Mouse (Mus musculus) thymus, postnatal 14 days (tissue): Measurements from ENCODE around the gene Lrrc10b.

Source experiments
- DNase-seq: peaks from one replicate; pipeline ENCODE4 v3.0.0; 2021

Gene Lrrc10b

GRCm38 (mm10) chr19:10456752-10457483 lies at the start of gene Lrrc10b:
Gene Lrrc10b, minus strand, starts transcription at chr19:10457473.
- peak; percentile 68 for DNase-seq

DNA sequence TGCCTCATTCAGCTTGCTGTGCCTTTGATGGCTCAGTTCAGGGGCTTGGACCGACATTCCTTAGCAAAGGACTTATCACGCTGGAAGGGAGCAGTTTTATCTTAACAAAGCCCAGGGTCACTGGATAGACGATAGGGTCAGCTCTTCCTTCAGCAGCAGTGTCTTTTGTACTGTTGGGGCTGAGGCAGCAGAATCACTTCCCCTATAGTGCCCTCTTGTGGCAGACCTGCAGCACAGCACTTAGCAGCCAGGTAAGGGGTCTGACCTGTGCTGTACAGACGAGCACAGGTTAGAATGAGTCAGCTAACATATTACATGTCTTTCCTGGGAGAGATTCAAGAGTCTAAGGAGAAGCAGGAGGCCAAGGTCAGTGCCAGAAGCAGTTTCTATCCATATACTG lies 45.3 kb upstream of the Lrrc10b start:
- peak; percentile 58 for DNase-seq

DNA sequence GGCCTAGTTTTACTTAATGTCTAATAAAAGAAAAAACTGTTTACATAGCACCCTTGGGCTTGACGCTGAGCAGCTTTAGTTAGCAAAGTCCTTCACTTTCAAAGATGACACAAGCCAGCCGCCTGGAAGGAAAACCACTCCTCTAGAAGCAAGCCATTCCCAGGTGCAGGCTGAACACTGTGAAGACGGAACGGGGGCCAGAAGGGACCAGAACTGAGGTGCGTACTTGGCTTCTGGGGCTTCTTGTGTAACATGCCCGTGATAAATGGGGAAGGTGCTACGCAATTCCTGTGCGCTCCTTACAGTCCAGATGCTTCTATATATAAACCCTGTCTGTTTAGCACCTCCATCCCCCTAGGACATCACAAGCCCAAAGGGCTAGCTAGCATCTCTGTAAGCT lies 43.3 kb upstream of the Lrrc10b start:
- DNase-seq = no peak

GRCm38 (mm10) chr19:10497512-10498160 lies 40.4 kb upstream of the Lrrc10b start:
- no peak for DNase-seq

DNA sequence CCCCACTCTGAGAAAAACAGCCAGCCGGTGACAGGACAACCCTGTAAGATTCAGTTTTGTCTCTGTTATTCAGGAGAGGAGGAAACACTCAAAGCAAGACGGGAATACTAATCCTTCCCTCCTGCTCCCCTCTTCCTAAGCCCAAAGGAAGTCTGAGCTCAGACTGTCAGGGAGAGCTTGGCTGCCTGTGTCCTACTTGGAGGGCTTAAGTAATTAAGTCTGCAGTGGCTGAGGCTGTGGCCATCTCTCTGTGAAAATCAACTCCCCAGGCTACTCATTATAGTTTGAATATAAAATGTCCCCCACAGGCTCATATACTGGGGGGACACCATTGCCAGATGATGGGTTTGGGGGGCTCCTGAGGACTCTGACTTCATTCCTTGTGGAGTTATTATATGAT lies 39.7 kb upstream of the Lrrc10b start:
- no peak for DNase-seq

DNA sequence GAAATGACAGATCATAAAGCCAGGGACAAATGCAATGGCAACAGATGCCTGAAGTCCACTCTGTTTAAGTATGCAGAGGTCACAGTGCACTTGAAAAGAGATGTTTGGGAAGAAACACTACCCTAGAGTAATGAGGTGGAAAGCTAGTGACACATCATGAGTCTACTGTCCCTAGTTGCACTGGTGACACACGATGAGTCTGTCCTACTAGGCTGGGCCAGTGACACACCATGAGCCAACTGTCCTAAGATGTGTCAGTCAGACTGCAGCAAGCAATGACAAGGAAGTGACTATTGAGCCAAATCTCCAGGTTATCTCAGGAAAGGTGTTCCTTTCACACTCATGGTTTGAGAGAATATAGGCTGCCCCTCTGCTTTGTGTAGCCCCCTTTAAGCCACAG lies 38.4 kb upstream of the Lrrc10b start:
- no peak for DNase-seq

DNA sequence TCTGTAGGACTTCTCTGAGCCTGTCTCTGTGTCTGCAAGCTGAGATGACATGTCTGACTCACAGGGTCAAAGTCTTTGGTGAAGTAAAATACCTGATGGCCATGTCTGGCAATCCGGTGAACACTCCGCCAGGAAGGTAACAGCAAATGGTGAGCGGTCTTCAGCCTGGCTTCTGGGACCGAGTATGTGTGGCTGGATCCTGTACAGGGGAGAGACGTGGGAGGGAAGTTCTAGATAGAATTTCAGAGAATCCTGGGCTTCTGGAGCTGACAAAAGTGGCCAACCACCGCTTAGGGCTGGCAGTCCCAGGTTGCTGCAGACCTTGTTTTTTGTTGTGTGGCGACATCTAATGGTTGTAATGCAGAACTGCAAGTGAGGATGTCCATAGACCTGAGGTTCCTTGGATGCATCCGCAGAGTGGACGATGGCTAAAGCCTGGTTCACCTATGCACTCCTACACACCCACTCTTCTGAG lies 29.0 kb upstream of the Lrrc10b start:
- peak; percentile 40 for DNase-seq

DNA sequence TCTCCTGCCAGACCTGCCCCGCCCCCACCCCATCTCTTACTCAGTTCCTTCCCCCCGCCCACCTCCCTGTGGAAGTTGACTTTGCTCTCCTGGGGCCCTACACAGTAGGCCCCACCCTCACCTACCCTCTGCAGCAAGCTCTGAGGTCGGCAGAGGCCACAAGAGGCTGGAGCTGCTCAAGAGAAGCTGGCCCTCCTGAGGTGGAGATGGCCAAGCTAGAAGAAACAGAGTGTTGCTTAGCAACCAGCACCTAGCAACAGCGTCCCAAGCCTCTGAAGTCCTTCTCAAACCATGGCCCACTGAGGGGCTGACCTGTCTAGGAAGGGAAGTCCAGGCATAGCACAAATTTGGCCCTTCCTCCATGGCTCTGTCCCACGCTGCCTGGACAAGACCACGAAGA lies 25.4 kb upstream of the Lrrc10b start, which contains the start of gene Ppp1r32:
Gene Ppp1r32 (minus strand): TSS at position 226 of the 400 bp plus-strand sequence.
- no peak for DNase-seq

DNA sequence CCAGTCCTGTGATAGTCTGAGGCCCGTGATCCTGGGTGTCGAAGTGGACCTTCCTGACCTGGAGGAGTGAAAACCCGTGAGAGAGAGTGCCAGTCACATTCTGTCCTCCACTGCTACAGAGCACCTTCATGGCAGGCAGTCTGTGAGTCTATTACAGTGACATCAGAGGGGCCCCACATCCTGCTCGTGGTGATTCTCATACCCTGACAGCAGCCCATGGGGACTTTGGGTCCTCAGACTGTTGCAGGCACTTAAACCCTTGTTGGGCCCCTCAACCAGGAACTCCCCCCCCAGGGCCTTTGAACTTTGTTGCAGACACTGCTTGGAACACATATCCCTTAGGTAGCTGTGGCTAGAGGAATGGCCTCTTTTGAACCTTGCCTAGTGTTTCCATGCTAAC lies 22.3 kb upstream of the Lrrc10b start:
- peak; percentile 9 for DNase-seq

DNA sequence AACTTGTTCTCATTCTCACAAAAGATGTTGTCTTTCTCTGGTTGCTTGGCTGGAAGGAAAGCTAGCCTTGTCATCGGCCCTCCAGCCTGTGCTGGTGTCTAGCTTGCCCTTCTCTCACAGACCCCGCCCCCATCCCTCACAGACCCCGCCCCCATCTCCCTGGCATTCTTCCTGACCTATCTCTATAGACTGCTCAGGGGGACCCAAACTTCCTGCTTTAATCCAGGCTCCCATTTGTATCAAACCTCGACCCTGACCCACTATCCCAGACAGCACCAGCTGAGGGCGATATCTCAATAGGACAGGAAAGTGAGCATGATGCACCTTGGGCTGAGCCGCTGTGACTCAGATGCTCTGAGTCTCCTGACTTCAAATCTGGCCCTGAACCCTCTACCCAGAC lies 16.5 kb upstream of the Lrrc10b start:
- no peak for DNase-seq

DNA sequence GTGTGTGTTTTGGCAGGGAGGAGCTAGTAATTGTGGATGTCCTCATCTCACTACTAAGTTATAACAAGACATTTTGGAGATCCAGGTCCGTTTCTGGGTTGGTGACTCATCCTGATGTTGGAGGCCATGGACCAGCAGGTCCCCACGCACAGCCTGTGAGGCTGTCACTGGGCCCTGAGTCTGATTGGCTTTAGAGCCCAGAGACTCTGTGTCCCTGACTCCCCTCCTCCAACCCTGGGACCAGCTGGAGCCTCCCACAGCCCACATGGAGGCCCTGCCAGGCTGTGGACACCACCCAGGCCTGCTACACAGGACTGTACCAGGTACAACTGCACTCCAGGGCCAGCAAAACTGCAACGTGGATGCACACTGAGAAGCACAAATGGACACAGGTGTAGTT lies 15.7 kb upstream of the Lrrc10b start:
- DNase-seq = no peak

DNA sequence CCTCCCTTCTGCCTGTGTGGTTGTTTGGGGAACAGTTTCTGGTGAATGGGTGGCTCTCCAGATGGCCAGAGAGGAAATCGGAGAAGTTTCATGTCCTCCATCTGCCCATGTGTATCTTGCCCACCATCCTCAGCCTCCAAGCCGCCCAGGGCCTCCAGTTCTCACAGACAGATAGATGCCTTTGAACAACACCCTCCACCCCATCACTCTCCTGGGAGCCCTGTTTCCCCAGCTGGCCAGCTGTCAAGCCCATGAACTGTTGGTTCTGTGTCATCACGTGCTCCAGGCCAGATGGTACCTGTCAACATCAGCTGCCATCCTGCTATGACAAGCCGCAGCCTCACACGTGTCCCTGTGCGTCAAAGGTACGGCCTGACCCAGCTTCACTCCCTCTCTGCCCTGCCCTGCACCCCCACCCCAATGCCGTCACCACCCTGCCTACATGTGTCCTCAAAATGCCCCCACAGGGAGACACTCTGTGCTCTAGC lies 11.9 kb upstream of the Lrrc10b start:
- DNase-seq = no peak

GRCm38 (mm10) chr19:10464427-10464826 lies 7.2 kb upstream of the Lrrc10b start:
- no peak for DNase-seq

DNA sequence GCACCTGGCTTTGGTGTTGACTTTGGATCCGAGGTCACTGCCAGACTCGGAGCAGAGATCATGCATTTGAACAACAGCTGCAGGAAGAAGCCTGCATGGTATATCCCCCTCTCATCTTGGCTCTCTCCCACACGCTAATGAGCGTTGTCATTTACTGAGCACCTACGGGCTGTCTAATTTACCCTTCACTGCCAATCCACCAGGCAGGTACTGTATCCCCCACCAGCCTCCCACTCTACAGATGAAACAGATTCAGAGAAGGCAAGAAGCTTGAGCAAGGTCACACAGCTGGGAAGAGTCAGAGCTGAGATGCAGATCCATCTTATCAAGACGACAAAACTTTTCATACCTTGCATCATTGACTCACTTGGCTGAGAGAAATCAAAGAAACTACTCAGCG lies 4.3 kb upstream of the Lrrc10b start:
- DNase-seq = no peak

GRCm38 (mm10) chr19:10459907-10460306 lies 2.6 kb upstream of the Lrrc10b start:
- no peak for DNase-seq

GRCm38 (mm10) chr19:10458096-10458495 lies 823 bp upstream of the Lrrc10b start:
- no peak for DNase-seq

GRCm38 (mm10) chr19:10457484-10457800 lies 169 bp upstream of the Lrrc10b start:
- peak; percentile 39 for DNase-seq

DNA sequence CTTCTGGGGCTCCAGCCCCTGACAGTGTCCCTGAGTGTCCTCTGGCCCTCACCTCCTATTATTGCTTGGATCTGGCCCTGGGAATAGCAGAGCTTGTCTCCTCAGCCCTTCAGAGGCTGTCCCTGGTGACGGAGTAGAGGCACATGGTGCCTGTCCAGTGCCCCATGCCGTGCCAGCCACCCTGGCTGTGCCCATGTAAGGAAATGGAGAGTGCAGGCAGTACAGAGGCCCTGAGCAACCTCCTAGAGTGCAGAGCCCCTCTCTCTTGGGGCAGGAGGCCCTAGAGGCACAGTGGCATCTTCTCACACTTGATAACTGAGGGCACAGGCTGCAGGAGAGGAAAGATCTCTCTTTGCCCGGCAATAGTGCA lies 1.9 kb downstream of the Lrrc10b start:
- DNase-seq = no peak

DNA sequence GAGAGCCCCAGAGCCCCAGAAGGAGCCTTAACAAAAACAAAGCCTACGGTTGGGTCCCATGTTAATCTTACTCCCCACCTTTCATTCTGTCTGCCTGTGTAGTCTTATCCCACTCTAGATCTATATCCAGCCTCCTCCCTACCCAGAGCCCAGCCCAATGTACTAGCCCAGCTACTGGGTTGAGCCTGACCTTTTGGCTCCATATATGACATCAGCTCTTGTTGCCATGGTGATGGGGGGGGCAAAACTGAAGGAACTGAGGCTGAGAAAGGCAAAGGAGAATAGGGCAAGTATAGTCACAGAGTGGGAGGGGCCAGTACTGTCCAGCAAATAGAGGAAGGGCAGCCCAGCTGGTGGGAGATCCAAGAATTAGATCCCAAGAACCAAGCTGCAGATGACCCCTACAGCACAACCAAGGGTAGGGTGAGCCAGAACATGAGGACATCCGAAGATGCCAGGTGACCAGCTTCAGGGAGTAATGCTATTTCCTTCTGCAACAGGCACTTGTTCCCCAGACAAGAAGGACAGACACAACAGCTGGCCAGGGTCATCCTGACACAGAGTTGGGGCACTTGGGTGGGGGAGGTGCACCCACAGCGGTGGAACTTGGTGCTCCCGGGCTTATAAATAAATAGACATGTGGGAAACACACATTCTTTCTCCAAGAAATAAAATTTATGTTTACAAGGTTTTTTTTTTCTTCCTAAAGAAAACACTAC lies 2.4 kb downstream of the Lrrc10b start:
- DNase-seq = no peak

GRCm38 (mm10) chr19:10449708-10450107 lies 7.6 kb downstream of the Lrrc10b start:
- DNase-seq = peak; percentile 64

- DNase-seq = no peak
Observed at GRCm38 (mm10) chr19:10449190-10449589, 8.1 kb downstream of the Lrrc10b start.

DNA sequence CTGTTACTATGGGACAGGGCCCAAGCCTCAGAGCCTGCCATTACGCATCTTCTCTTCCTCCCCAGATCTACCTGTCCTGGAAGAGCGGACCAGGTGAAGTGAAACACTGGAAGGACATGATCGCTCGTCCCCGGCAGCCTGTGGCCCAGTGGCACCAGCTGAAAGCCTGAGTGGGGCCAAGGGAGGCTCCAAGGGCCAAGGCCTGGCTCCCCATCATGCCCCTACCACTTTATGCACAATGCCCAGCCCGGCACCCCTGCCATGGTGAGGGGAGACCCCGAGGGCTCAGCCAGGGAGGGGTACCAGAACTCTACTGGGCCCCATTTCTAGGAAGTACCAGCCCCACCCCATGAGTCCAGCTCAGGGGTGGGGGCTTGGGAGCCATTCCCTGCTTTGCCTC lies 9.0 kb downstream of the Lrrc10b start:
- no peak for DNase-seq

- no peak for DNase-seq
Observed at GRCm38 (mm10) chr19:10444685-10445369, 12.4 kb downstream of the Lrrc10b start.
